Mouse (Mus musculus) layer of hippocampus, postnatal 10 days (tissue): ENCODE data around the gene Fam229a. TPM values are rescaled to one million over a fixed set of nuclear protein-coding genes. Genes with fewer than 3 reads are reported as not detected.

Experiments used
- DNase-seq, 2 experiments: peaks; one replicate each; pipeline ENCODE4 v3.0.0; 2021; ENCODE audit warnings: low spot score in 2 of 2
- total RNA-seq, 2 experiments: library from RNA; stranded (reverse); gene quantifications; 2 replicates each; pipeline ENCODE4 v1.2.3; 2021

The Fam229a gene
- total RNA-seq, 2 experiments from 2014 or later = 1.0 to 2.0 TPM

DNA sequence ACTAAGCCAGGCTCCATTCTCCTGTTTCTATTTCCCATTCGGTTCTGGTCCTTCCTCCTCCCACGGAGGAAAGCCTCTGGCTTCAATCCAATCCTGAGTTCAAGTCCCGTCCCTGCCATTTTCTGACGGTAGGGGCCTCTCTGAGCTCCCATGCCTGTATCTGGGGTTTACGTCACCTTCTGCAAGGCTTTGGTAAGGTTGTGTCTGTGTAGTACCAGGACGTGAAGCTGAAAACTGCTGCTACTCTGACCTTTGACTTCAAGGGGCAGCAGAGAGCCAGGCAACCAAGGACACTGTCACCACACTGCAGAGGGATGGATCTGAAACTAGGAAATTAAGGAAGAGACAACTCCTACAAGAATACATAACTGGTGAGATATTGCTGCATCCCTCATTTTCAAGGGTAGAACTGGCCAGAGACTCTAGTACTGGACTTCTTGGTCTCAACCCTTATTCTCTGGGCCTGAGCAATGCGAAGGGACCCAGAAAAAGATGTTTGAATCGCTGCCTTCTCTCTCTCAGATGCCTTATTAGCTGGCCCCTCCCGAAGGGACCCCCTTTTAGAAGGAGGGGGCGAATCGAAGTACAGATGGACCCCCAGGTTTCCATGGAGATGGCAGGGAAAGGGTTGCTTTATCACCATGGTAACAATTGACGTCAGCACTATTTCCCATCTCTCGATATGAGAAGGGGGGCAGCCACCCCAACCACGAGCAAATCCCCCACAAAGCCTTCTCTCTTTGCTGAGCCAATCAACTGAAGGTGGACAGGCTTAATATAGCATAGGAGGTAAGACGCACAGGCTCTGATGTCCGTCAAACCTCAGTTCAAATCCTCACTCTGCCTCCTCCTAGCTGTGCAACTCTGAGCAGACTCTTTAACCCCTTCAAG, 4.9 kb downstream of the Fam229a start:
- peak; percentile 64 to 72 for DNase-seq

DNA sequence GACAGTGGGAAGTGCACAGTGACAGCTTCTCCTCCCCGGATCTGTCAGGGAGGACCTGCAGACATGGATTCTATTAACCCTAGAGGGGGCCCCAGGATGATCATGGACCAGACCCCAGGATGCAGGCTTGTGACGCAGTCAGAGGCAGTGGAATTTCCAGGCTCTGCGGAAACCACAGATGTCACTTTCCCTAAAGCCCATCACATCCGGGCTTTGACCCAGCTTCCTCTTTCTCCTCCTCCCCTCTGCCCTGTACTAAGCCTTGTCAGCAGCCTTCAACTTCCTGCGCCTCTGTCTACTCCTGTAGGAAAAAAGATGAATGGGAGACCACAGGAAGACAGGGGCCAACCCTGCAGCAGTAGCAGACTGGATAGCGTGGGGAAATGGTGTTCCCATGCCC, 5.6 kb downstream of the Fam229a start:
- no peak for DNase-seq

DNA sequence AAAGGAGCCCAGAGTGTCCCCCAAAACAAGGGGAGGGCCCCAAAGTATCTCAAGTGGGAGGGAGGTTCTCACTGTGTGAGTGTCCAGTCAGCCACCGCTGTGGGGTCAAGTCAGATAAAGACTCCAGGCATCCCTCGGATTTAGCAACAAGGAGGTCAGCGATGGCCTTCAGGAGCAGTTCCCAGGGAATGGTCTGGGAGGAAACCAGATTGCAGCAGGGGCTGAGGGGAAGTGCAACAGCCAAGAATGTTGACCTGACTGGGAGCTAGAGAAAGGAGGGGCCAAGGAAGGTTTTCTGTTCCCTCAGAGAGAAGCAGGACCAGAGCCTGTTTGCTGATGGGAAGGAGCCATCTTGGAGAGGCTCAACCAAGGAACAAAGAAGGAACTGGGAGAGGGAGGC, 8.0 kb downstream of the Fam229a start:
- DNase-seq = no peak

DNA sequence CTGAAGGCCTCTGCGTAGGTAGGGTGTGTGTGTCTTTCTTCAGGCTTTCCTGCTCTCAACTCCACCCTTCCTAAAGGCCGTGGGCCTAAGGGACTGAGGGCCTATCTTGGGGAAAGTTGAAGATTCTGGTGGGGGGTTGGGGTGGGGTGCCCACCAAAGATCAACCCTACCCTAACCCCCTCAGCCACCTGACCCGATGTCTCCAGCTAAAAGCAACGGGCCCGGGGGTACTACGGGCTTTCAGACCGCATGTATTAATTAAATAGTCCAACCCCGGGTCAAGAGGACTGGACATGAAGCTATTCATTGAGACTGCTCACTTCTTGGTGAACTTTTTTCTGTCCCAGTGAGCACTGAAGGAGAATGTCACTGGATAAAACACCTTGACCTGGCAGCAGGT, 9.0 kb downstream of the Fam229a start:
- no peak for DNase-seq

DNA sequence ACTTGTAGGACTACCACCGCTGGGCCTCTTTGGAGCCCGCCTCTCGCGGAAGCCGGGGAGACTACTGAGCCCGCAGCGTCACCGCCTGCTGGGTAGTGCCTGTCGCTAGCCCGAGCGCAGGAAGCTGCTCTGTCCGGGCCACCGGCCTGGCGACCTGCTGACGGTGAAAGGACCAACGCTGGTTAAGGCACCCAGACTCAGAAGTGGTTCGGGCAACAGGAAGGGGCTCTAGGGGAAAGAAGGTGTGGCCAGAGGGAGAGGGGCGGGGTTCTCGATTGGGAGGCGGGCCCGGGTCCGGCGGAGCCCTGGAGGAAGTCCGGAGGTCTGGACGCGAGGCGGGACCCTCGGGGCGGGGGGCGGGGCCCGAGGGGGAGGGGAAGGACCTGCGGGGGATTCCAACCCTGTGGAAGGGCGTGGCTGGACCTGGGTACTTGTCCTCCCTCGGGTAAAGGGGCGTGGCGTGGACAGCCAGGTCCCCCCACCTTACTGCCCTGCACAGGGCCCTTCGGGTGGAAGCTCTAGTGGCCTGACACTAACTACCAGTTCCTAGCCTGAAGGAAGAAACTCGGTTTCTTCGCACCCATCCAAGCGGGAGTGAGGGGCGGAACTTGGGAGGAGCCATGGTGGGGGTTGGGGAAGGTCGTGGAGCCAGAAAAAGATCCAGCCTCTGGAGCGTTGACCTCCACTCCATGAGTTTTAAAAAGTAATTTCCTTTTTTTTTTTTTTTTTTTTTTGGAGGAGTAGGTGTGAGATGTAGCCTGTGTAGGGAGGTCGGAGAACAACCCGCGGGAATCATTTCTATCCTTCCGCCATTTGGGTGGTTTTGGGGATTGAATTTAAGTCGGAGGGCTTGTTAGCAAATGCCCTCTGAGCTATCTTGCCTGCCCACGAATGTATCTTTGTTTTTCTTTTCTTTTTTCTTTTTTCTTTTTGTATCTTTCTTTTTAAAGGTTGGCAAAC, 9.9 kb downstream of the Fam229a start:
- peak; percentile 80 to 83 for DNase-seq

DNA sequence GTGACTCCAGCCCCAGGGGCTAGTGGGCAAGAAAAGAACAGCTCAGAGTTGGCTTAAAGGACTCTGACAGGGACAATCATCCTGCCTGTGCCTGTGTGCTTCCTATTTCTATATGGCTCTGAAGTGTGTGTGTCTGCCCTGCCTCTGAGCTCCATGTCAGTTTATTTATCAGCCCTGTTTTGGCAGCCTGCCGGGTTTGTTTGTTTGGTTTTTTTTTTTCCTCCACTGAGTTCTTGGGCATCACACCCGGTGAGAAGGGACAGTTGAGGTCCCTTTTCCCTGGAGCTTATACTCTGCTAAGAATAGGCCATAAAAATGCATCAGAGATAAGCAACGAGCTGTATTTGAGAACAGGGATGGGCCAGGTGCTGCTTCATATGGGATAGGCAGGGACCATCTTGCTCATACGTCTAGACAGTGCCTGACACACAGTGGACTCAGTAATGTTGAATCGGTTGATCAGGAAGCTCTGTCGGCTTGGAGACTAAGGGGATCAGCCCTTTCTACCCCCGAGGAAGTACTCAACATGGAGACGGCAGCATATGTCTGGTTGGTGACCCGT, 11.4 kb downstream of the Fam229a start:
- no peak for DNase-seq

DNA sequence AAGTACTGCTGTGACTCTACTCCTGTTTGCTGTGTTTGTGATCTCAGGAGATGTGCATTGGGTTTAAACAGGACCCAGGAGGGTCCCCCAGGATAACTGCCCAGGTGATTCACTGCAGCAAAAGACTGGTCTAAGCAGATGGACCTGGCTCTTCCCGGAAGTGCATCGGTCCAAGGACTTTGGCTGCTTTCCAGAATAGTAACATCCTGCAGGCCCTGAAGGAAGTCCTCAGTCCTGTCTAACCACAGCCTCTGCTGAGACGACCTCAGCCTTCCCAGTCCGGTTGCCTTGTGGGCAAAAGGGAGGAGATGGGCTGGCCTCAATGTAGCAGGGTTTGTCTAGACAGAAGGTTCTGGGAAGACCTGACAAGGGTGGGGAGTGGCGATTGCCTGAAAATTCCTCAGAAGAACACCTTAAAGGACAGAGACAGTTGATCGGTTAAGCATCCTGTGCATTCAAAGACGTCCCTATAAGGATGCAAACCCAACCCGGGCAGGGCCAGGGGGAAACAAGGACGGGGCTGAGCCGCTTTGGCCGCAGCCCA, 12.0 kb downstream of the Fam229a start:
- DNase-seq = no peak

DNA sequence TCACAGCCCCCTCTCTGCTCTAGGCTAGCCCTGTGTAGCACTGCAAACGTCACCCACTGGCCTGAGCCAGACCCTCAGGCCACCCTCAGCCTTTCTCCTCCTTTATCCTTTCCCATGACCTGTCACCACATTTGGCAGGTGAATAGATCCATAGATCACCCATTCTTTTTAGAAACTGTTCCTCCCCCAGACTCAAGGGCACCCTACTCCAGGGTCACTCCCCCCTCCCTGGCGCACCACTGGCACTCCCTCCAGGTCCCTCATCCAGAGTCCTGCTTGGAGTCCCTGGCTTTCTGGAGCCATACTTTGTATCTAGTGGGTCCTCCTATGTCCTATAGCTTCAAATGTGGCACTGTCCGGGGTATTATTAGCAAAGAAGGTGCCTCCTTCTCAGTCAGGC, 14.5 kb downstream of the Fam229a start:
- no peak for DNase-seq

DNA sequence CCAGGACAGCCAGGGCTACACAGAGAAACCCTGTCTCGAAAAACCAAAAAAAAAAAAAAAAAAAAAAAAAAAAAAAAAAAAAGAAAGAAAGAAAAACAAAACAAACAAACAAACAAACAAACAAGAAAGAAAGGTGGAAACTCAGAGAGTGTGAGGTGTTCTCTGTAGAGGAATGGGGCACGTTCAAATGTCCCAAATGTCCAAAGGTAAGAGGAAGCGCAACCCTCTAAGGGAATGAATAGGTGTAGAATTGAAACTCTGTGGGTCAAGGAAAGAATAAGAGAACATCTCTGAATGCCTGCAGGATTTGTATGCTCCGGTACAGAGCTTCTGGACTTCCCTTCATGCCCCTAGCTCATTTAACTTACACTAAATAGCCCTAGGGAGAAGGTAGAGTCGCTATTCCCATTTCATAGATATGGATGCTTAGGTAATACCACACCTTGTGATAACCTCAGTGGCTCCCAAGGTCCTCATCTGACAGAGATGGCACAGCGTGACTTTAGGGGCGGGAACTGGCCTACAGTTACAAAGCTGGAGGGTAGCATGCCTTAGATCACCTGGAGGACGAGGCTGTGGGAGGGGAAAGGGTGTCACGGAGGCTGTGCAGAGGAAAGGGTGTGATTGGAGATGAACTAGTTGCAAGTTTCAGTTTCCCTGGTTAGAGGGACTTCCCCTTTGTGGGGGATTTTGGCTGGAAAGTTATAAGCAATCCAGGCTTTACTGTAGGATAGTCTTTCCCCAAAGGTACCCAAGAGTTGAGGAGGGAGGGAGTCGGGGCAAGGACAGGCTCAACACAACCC, 16.6 kb downstream of the Fam229a start:
- no peak for DNase-seq

DNA sequence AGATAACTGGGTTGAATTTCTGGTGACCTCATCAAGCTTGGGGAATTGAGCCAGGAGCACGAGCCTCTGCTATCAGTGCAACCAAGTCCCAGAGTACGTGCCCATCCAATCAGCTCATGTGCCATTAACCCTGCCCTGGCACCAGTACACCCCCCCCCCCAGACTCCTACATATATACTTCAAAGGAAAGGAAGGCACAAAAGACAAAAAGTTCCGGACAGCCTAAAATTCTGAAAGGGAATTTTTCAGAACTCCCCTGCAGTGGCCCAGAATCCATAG, 17.2 kb downstream of the Fam229a start:
- DNase-seq = no peak

DNA sequence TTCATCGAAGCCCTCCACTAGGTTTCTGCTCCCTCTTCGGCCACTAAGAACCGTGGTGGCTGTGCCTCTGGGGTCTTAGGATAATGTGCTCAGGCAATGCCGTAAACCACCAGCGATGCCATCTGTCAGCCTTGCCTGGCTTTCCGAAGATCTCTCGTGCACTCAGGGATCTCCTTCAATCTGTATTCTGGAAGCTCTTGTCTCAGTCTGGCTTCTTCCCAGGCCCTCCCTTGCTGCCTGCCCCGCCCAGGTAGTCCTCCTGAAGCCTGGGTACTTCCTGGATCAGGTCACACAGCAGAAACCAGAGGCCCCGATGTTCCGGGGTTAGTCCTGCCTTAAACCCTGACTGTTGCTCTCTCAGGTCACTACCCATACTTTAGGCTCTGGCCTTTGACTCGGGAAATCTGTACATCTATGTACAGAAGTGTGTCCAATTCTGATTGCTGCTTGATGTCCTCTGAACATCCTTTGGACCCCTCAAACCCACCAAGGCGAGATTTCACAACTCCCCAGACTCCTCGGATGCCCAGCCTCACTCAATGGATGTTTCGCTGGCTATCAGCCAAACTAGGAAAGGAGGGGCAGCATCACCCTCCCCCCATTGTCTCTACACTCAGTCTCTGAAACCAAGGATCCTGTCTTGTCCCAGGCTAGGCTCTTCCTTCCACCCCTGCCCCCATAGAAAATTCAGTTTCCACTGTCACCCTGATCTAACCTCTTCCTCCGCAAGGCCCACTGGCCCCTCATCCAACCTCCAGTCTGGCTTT, 18.0 kb downstream of the Fam229a start:
- DNase-seq = no peak

DNA sequence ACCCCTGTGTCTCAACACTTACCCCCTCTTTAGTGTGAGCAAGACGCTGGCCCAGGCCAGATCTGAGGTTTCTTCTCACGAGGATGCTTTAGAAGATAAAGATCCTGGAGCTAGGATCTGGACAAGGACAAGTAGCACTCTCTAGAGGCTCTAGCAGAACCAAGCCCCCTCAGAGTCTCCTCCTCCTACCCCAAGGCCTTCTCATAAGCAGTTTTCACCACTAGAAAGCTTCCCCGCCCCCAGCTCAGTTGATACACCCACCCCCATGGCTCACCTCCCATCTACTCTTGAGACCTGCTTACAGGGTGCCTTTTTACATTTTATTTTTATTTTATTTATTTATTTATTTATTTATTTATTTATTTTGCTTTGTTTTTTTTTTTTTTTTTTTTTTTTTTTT, 18.7 kb downstream of the Fam229a start:
- no peak for DNase-seq

DNA sequence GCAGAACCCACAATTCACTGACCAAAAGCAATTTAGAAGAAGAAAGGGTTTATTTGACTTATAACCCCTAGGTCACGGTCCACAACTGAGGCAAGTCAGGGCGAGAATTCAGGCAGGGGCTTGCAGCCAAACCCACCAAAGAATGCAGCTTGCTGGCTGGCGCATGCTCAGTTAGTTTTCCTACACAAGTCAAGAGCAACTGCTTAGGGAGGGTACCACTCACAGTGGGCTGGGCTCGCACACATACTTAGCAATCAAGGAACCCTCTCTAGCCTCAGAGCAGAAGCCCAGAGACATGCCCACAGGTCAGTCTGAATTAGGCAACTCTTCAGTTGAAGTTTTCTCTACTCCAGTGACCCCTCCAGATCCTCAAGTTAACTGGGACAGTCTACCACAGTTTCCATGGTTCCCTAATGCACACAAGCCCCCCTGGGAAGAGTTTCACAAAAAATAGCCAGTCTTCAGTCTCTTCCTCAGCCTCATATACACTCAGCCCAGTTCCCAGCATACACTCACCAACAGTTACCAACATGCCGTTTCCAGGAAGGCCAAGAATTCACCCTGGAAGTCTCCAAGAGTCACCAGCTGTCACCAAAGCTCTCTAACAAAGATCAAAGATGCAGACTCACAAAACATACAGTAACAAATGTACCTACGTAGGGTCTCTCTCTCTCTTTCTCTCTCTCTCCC, 19.9 kb downstream of the Fam229a start:
- DNase-seq = no peak

DNA sequence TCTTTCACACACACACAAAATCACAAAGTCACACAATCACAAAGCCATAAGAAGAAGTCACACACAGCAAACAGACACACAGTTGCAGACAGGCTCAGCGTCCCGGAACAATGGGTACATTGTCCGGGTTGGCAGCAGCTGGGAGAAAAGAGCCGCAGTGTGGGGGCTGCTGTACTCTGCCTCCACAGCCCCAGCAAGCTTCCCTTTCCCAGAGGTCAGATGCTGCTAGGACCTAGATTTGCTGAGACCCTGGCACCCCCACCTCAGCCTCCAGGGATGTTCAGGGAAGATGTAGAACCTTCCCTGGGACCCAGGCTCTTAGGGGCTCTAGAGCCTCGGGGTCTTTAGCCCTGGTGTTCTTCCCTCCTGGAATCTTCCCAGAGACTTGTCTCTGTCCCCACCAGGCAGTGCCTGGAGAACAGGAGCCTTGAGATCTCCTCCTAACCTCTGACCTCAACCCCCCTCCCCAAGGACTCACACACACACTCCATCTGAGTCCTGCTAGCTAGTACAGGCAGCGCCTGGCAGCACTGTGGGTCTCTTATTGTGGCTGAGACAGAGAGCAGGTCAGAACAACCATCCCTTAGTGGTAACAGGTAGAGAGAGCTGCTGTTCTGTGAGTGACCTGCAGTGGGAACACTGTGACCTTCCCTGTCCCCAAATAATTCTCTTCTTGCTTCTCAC, 20.6 kb downstream of the Fam229a start:
- no peak for DNase-seq

DNA sequence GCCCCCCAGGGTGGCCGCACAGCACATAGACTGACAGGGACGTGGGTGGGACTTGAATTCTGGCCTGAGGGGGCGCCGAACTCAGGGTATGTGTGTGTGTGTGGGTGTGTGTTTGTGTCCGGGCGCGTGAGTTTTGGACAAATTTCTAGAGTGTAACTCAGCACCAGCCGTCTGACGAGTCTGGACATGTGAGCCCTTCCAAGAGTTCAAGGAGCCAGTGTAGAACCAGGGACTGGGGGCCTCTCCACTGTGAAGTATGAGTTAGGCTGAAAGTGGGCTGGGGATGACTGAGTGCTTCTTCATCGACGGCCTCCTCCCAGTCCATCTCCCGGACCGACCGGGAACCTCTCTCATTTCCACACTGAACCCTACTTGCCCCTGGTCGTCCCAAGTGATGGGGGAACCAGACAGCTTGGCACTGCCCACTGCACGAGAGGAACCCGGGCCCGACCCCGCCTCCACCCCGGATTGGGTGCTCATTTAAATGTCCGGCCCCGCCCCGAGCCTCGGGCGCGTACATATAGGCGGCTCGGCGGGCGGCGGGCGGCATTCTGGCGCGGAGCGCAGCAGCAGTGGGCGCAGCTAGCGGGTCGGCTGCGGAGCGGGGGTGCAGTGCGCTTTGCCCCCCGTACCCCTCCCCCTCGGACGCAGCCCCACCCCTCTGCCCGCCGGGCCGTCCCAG, 22.2 kb downstream of the Fam229a start, which contains the start of gene Marcksl1:
Gene Marcksl1 (plus strand): TSS at position 496 of the 682 bp plus-strand sequence.
- DNase-seq = peak; percentile 88 to 95

DNA sequence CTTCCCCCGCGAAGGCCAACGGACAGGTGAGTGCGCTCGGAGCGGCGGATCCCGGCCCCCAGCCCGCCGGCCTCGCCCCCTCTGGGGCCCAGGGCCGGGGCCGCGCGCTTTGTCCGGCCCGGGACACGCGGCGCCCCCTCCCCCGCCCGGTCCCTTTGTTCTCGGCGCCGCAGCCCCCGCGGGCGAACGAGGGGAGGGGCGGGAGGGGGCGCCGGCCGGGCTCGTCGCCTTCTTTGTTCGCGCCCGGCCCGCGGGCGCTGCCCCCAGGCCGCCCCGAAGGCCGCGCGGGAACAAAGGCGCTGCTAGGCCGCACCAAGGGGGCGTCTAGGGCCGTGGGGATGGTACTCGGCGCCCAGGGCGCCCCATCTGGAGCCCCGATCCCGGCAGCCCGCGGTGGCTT, 22.9 kb downstream of the Fam229a start:
- DNase-seq = no peak

DNA sequence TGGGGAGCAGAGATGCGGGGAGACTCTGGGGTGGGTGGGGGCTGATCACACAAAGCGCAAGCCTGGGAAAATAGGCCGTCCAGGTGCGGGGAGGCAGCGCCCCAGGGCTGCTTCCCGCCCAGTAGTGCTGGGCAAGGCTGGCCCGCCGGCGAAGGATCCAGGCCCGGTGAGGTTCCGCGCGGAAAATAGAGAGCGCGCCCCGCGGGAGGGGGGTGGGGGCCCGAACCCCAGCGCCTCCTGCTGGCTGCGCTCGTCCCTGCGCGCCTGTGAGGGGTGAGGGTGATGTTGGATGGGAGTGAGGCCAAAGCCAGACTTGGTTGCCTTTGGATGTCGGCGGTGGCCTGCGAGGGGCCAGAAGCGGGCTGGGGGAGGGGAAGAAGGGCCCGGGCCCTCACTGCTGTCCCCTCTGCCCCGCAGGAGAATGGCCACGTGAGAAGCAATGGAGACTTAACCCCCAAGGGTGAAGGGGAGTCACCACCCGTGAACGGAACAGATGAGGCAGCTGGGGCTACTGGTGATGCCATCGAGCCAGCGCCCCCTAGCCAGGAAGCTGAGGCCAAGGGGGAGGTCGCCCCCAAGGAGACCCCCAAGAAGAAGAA, 23.4 kb downstream of the Fam229a start:
- DNase-seq = peak; percentile 82 to 87

DNA sequence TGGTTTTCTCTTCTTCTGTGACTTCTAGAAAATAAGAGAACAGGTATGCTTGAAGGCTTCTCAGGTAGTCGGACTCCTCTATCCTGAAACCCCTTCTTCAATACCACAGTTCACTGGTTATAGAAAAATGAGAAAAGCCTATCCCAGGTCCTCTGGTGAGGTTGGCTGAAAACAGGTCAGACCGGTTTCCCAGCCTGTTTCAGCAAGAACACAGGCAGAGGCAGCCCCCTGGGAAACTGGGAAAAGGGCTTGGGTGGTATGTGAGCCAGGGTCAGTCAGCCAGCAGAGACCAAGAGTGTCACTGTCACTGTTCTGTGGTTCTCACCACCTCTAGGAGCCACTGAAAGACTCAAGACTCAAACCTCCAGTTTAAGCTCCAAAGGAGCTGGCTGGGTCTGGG, 25.9 kb downstream of the Fam229a start:
- DNase-seq = no peak
